Mouse (Mus musculus) liver, embryonic 14.5 days (tissue): ENCODE data around the gene Tenm2. TPM values are rescaled to one million over a fixed set of nuclear protein-coding genes. Genes with fewer than 3 reads are reported as not detected.

ENCODE experiments used
- ATAC-seq: fragments of 200-750 bp; cut with Nextera tagmentation; 2 replicates; pipeline ENCODE4 v1.8.0; 2017; ENCODE audit warnings: moderate number of reproducible peaks, mild to moderate bottlenecking, moderate library complexity; ENCODE audit not compliant: insufficient read depth
- DNase-seq, 3 experiments: peaks; one replicate each; pipeline ENCODE4 v3.0.0-alpha.2; 2012 to 2013; ENCODE audit warnings: low read depth in 3 of 3, low spot score in 3 of 3
- H3K27ac ChIP-seq: fragments of 300-500 bp; sonication (generic); 2 replicates; pipeline ENCODE4 v1.5.1; 2014; ENCODE audit warnings: moderate library complexity, mild to moderate bottlenecking, control low read depth, inconsistent platforms
- H3K27me3 ChIP-seq: fragments of 300-500 bp; sonication (generic); 2 replicates; pipeline ENCODE4 v1.6.1; 2014; ENCODE audit warnings: mild to moderate bottlenecking, low read length, moderate library complexity; ENCODE audit not compliant: control insufficient read depth, insufficient read depth
- H3K36me3 ChIP-seq: fragments of 300-500 bp; sonication (generic); replicated peaks from 2 replicates; pipeline ENCODE4 v1.6.1; 2014; ENCODE audit warnings: low read depth; ENCODE audit not compliant: control insufficient read depth, insufficient read depth
- H3K4me1 ChIP-seq, 2 experiments: fragments of 200-500 bp in 1 of 2; fragments of 300-500 bp in 1 of 2; sonication (generic) in 1 of 2; replicated peaks; 2 replicates each; pipeline ENCODE4 v1.6.1; 2012 to 2014; ENCODE audit warnings: antibody characterized with exemption in 1 of 2, inconsistent platforms in 1 of 2, low read length in 1 of 2; ENCODE audit not compliant: control insufficient read depth in 2 of 2, insufficient read depth in 2 of 2
- H3K4me2 ChIP-seq: fragments of 300-500 bp; sonication (generic); 2 replicates; pipeline ENCODE4 v1.6.1; 2014; ENCODE audit warnings: low read depth, mild to moderate bottlenecking, control low read depth, moderate library complexity
- H3K4me3 ChIP-seq, 2 experiments: fragments of 200-500 bp in 1 of 2; fragments of 300-500 bp in 1 of 2; sonication (generic) in 1 of 2; 2 replicates each; pipeline ENCODE4 v1.5.1; 2012 to 2014; ENCODE audit warnings: low read depth in 2 of 2, low read length in 2 of 2, mild to moderate bottlenecking in 2 of 2, control low read depth in 1 of 2, inconsistent platforms in 1 of 2, moderate library complexity in 1 of 2; ENCODE audit not compliant: insufficient read depth in 1 of 2
- H3K9ac ChIP-seq: fragments of 300-500 bp; sonication (generic); replicated peaks from 2 replicates; pipeline ENCODE4 v1.6.1; 2014; ENCODE audit warnings: mild to moderate bottlenecking, control low read depth, moderate library complexity
- H3K9me3 ChIP-seq: fragments of 300-500 bp; sonication (generic); 2 replicates; pipeline ENCODE4 v1.6.1; 2016; ENCODE audit warnings: low read length, mixed read lengths; ENCODE audit not compliant: control insufficient read depth
- CTCF ChIP-seq: IDR thresholded peaks from 2 replicates; pipeline ENCODE4 v1.5.1; 2016; ENCODE audit warnings: antibody characterized with exemption, low read depth, control low read depth
- EP300 ChIP-seq: IDR thresholded peaks from 2 replicates; pipeline ENCODE4 v1.6.1; 2016; ENCODE audit warnings: antibody characterized with exemption, low read depth
- WGBS: fragments of 180-500 bp; shearing (Covaris S2); extraction: QIAGEN DNeasy Blood & Tissue Kit; methylation state at CpG from one replicate; pipeline ENCODE4 v1.1.7; 2014; ENCODE audit not compliant: insufficient replicate concordance; 5-methylcytosine and 5-hydroxymethylcytosine counted together
- polyA plus RNA-seq, 2 experiments: library from polyadenylated mRNA; depleted of rRNA in 1 of 2; stranded (reverse) in 1 of 2; unstranded in 1 of 2; fragments of >200 nt; fragmentation: Nextera tagmentation in 1 of 2; extraction: Ambion mirVana in 1 of 2; gene quantifications; 2 replicates each; pipeline versions ENCODE4 v1.2.1 to v1.2.3; 2012 to 2014

The Tenm2 gene
- polyA plus RNA-seq, 2 experiments = 0.06 TPM; not detected in 1

DNA sequence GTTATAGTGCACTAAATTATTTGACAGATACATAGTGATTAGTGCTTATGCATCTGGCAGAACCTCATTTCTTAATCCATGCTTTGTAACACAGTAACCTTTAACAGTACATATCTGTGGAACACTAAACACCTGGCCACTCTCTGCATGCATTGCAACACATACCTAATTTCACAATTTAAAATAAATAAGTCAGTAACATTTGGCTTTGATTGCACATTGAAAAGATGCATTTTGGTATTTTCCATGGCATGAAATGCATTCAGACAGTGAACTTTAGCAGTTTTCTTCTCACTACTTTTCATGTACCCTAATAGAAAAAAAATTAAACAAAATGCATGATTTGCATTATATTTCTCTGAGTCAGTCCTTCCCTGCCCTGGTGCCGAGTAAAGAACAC lies 85.8 kb downstream of the Tenm2 start:
- H3K4me2 ChIP-seq = no peak overlapping the region
- H3K4me3 ChIP-seq = no peak overlapping the region
- no peaks in the 10 kb centered on the region for H3K27me3 ChIP-seq
- H3K36me3 ChIP-seq = no peaks in the 10 kb centered on the region
- no peak for TF ChIP-seq CTCF
- H3K27ac ChIP-seq = no peak overlapping the region
- H3K9me3 ChIP-seq = no peaks in the 10 kb centered on the region
- 41% methylated on average over 1 of the region's 1 CpGs for WGBS
- H3K4me1 ChIP-seq = no peaks in the 10 kb centered on the region
- no peak overlapping the region for H3K9ac ChIP-seq
- ATAC-seq = no peak
- DNase-seq = no peak

DNA sequence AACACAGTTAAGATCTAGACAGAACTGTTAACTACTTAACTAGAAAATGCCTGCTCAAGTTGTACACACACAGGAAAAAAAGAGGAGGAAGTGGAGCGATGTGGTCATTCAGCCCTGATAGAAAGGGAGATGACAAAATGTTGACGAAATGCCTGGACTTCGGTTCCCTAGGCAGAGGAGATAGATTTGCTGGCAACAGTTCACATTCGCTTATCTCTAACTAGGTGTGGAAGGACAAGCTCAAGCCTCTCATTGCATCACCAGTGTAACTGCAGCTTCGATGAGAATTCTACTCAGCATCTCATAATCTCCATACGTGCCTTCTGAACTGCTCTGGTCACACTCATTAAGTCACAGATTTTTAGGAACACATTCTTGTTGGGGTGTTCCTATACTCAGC lies 91.8 kb downstream of the Tenm2 start:
- Histone ChIP-seq H3K4me1 (no peaks in the 10 kb centered on the region; a peak in 1 of 4 replicates), H3K4me2 (no peak overlapping the region), H3K36me3 (no peaks in the 10 kb centered on the region), H3K9ac (no peak overlapping the region), H3K4me3 (no peak overlapping the region), H3K27ac (no peak overlapping the region), H3K9me3 (no peaks in the 10 kb centered on the region), H3K27me3 (no peaks in the 10 kb centered on the region)
- DNase-seq = no peak
- TF ChIP-seq EP300 = no peak
- no peak for TF ChIP-seq CTCF
- WGBS = 31% methylated on average over 6 of the region's 6 CpGs
- no peak for ATAC-seq

DNA sequence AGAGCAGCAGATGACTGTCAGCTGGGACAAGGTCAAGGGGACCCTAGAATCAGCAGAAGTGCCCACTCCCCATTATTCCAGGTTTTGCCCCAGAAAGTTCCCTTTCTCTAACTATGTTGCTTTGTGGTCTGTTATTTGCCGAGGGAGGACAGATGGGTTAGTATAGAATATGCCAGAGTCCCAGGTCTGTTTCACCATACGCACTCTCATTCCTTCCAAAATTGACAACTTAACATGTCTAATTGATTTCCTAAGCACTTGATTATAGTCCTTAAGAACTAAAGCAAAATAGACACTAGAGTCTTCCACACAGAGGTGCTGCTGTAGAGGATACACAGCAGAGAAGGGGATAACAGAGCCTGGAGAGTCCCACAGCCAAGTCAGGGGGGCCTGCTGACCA lies 92.3 kb downstream of the Tenm2 start:
- no peaks in the 10 kb centered on the region for H3K9me3 ChIP-seq
- 71% methylated on average over 2 of the region's 2 CpGs for WGBS
- H3K27ac ChIP-seq = no peak overlapping the region
- no peak for ATAC-seq
- no peaks in the 10 kb centered on the region; a peak in 1 of 4 replicates for H3K4me1 ChIP-seq
- no peaks in the 10 kb centered on the region for H3K36me3 ChIP-seq
- no peak for DNase-seq
- H3K27me3 ChIP-seq = no peaks in the 10 kb centered on the region
- no peak overlapping the region for H3K4me3 ChIP-seq
- no peak for TF ChIP-seq CTCF
- no peak overlapping the region for H3K4me2 ChIP-seq
- no peak overlapping the region for H3K9ac ChIP-seq

DNA sequence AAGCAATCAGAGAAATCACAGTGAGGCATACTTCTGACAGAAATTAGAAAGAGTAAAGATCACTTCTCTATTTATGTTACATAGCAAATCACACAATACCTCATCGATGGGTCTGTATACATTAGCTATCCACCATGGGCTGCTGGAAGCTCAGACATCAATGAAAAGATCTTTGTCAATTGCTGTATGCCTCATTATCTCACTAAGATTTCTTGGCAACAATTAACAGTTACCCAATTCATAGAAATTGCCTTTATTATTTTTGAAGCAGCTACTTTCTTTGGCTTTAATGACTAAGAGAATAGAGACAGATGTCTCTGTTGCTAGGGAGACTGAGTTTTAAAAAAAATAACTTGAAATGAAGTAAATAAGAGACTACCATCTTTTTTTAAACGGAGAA lies 106.9 kb downstream of the Tenm2 start:
- Histone ChIP-seq H3K36me3 (no peaks in the 10 kb centered on the region), H3K9me3 (no peaks in the 10 kb centered on the region), H3K4me3 (no peak overlapping the region), H3K4me2 (no peak overlapping the region), H3K27ac (no peak overlapping the region), H3K4me1 (no peaks in the 10 kb centered on the region), H3K27me3 (no peaks in the 10 kb centered on the region), H3K9ac (no peak overlapping the region)
- ATAC-seq (no peak), DNase-seq (no peak)
- TF ChIP-seq EP300 (no peak), CTCF (no peak)
- WGBS = 55% methylated on average over 2 of the region's 2 CpGs

DNA sequence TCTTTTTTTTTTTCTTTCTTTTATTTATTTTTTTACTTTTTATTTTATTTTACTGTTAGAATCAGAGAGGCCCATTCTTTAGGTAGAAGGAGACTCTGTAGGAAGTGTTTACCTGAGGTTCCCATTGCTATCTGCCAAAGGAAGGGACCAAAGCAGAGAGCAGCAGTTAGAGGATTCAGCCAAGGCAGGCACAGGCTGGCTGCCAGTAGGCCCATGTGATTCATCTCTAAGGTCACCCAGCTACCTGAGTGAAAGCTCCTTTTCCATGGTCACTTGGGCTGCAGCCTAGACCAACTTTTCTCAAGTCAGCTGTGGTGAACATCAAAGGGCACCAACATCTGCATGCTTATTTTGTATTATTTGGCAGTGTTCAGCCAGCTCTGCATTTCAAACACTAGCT lies 117.7 kb downstream of the Tenm2 start:
- Histone ChIP-seq H3K9me3 (no peaks in the 10 kb centered on the region), H3K27me3 (no peaks in the 10 kb centered on the region), H3K4me2 (no peak overlapping the region), H3K27ac (no peak overlapping the region), H3K4me3 (no peak overlapping the region), H3K4me1 (no peaks in the 10 kb centered on the region), H3K9ac (no peak overlapping the region), H3K36me3 (no peaks in the 10 kb centered on the region)
- DNase-seq = no peak
- no peak for ATAC-seq
- TF ChIP-seq CTCF (no peak), EP300 (no peak)

DNA sequence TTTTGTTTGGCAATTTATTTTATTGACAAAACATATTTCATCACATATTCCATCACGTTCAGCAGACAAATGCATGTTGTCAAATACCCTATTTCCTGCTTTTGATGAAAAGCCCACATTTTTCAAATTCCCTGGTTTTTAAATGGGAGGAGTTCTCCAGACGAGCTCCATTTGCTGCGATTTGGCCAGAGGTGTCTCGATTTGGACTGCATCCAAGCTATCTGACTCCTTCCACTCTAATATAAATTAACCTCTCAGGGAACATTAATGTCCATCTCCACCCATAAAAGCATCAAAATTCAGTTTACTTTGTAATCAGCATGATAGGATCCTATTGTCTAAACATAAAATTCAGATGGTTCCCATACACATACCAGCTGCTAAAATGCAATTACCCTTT lies 120.6 kb downstream of the Tenm2 start:
- Histone ChIP-seq H3K9me3 (no peaks in the 10 kb centered on the region), H3K36me3 (no peaks in the 10 kb centered on the region), H3K27me3 (no peaks in the 10 kb centered on the region), H3K4me2 (no peak overlapping the region), H3K4me1 (no peaks in the 10 kb centered on the region), H3K4me3 (no peak overlapping the region), H3K27ac (no peak overlapping the region), H3K9ac (no peak overlapping the region)
- no peak for DNase-seq
- 49% methylated on average over 4 of the region's 4 CpGs for WGBS
- TF ChIP-seq EP300 (no peak), CTCF (no peak)
- ATAC-seq = no peak
